Mouse (Mus musculus) heart, postnatal 0 days (tissue): ENCODE results near the gene Olfr91. TPM values are rescaled to one million over a fixed set of nuclear protein-coding genes. Genes with fewer than 3 reads are reported as not detected.

Source experiments
- ATAC-seq: fragments of 200-750 bp; cut with Nextera tagmentation; 2 replicates; pipeline ENCODE4 v1.8.0; 2017; ENCODE audit warnings: low read depth, moderate number of reproducible peaks, moderate library complexity; ENCODE audit not compliant: insufficient read depth
- DNase-seq: peaks from one replicate; pipeline ENCODE4 v3.0.0-alpha.2; 2016; ENCODE audit warnings: low spot score
- H3K27ac ChIP-seq: fragments of 300-500 bp; sonication (generic); 2 replicates; pipeline ENCODE4 v1.5.1; 2014; ENCODE audit warnings: low read depth, mild to moderate bottlenecking
- H3K27me3 ChIP-seq: fragments of 300-500 bp; sonication (generic); 2 replicates; pipeline ENCODE4 v1.6.1; 2014; ENCODE audit warnings: low read length, mixed read lengths; ENCODE audit not compliant: control insufficient read depth, insufficient read depth
- H3K36me3 ChIP-seq: fragments of 300-500 bp; sonication (generic); replicated peaks from 2 replicates; pipeline ENCODE4 v1.6.1; 2014; ENCODE audit warnings: low read length, mixed read lengths; ENCODE audit not compliant: control insufficient read depth, insufficient read depth
- H3K4me1 ChIP-seq: fragments of 300-500 bp; sonication (generic); 2 replicates; pipeline ENCODE4 v1.6.1; 2014; ENCODE audit warnings: antibody characterized with exemption; ENCODE audit not compliant: control insufficient read depth, insufficient read depth
- H3K4me2 ChIP-seq: fragments of 300-500 bp; sonication (generic); 2 replicates; pipeline ENCODE4 v1.6.1; 2014; ENCODE audit warnings: low read depth, mild to moderate bottlenecking, low read length, moderate library complexity
- H3K4me3 ChIP-seq: fragments of 300-500 bp; sonication (generic); 2 replicates; pipeline ENCODE4 v1.5.1; 2014; ENCODE audit warnings: low read depth, low read length
- H3K9ac ChIP-seq: fragments of 300-500 bp; sonication (generic); replicated peaks from 2 replicates; pipeline ENCODE4 v1.6.1; 2014; ENCODE audit warnings: low read depth, low read length, mixed read lengths
- H3K9me3 ChIP-seq: fragments of 300-500 bp; sonication (generic); replicated peaks from 2 replicates; pipeline ENCODE4 v1.6.1; 2016; ENCODE audit warnings: low read length; ENCODE audit not compliant: control insufficient read depth
- CTCF ChIP-seq: IDR thresholded peaks from 2 replicates; pipeline ENCODE4 v1.5.1; 2016; ENCODE audit warnings: antibody characterized with exemption, control low read depth, low read depth
- EP300 ChIP-seq: IDR thresholded peaks from 2 replicates; pipeline ENCODE4 v1.6.1; 2016; ENCODE audit warnings: antibody characterized with exemption, low read depth
- WGBS: fragments of 180-500 bp; shearing (Covaris S2); extraction: QIAGEN DNeasy Blood & Tissue Kit; methylation state at CpG from one replicate; pipeline ENCODE4 v1.1.7; 2014; 5-methylcytosine and 5-hydroxymethylcytosine counted together
- polyA plus RNA-seq: library from polyadenylated mRNA; unstranded; fragments of >200 nt; fragmentation: Nextera tagmentation; extraction: Ambion mirVana; gene quantifications from 2 replicates; pipeline ENCODE4 v1.2.1, GENCODE M21; 2015
- total RNA-seq: library from RNA; depleted of rRNA; stranded (reverse); fragments of >200 nt; gene quantifications from 2 replicates; pipeline ENCODE4 v1.2.3, GENCODE M21; 2014; ENCODE audit warnings: low replicate concordance

The Olfr91 gene
- total and polyA plus RNA-seq, 2 experiments from 2014 or later = not detected

DNA sequence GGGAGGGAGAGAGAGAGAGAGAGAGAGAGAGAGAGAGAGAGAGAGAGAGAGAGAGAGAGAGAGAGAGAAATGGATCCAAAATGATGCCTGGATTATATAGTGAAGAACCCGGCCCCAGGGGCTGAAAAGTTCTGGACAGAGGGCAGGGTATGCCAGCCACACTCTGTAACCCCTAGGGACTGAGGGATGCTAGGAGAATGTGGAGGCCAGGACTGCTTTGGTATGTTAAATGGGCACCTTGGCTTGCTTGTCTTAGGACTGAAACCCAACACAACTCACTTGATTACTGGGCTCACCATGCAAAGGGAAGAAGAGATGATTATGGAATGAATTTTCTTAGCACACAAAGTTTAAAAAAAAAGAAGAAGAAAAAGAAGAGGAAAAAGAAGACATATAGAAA is 19.9 kb downstream of the Olfr91 start:
- DNase-seq (no peak), ATAC-seq (no peak)
- 26% methylated on average over 1 of the region's 1 CpGs for WGBS
- no peak overlapping the region for H3K9ac ChIP-seq
- H3K36me3 ChIP-seq = 0 out of 2 replicates have a peak, but pooled peaks cover 13% of the 10 kb centered on the region
- H3K4me3 ChIP-seq = no peak overlapping the region
- no peaks in the 10 kb centered on the region for H3K4me1 ChIP-seq
- no peak overlapping the region for H3K4me2 ChIP-seq
- TF ChIP-seq EP300 (no peak), CTCF (no peak)
- no peak overlapping the region for H3K27ac ChIP-seq
- no peaks in the 10 kb centered on the region for H3K9me3 ChIP-seq
- H3K27me3 ChIP-seq = no peaks in the 10 kb centered on the region

DNA sequence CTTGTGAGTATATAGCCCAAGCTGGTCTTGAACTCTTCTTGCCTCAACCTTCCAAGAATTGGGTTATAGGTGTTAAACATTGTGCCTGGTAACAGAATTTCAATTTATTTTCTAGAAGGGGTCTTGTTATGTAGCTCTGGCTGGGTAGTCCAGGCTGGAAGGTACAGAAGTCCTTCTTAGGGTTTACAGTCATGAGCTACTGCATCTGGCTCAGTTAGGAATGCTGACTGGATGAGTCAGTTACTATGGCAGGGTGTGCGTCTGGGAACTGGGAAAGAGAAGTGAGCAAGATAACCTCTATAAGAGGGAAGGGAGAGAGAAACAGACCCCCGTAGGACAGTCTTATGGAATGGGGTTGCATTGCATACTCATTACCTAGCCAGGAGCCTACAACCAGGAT is 22.3 kb downstream of the Olfr91 start:
- DNase-seq (no peak), ATAC-seq (no peak)
- Histone ChIP-seq H3K4me3 (no peak overlapping the region), H3K9ac (no peak overlapping the region), H3K9me3 (no peaks in the 10 kb centered on the region), H3K4me1 (no peaks in the 10 kb centered on the region), H3K27ac (no peak overlapping the region), H3K4me2 (no peak overlapping the region), H3K36me3 (peaks cover 23% of the 10 kb centered on the region; the same call in 1 of the 2 replicates), H3K27me3 (no peaks in the 10 kb centered on the region)
- TF ChIP-seq EP300 (no peak), CTCF (no peak)
- WGBS = 68% methylated on average over 2 of the region's 2 CpGs

DNA sequence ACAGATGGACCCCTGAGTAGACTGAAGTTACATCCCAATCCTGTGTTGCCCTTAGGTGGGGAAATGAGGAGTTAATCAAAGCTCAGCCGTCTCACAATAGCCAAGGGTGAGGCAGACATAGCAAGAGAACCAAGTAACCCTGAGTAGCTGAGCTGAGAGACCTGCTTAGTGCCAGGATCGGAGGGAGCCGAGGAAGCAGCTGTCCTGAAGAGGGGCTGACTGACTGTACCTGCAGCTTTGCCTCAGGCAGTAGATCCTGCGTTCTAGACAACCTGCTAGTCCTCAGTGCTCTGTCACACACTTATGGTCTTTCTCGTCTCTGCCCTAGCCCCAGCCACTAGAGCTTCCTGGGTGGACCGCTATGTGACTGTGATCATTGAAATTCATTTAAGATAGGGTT is 22.9 kb downstream of the Olfr91 start:
- TF ChIP-seq CTCF (no peak), EP300 (no peak)
- Histone ChIP-seq H3K36me3 (peaks cover 28% of the 10 kb centered on the region), H3K27ac (no peak overlapping the region), H3K9me3 (no peaks in the 10 kb centered on the region), H3K9ac (no peak overlapping the region), H3K4me1 (no peaks in the 10 kb centered on the region), H3K4me2 (no peak overlapping the region), H3K27me3 (no peaks in the 10 kb centered on the region), H3K4me3 (no peak overlapping the region)
- DNase-seq (no peak), ATAC-seq (no peak)
- WGBS = 76% methylated on average over 6 of the region's 6 CpGs

- H3K4me1 ChIP-seq = no peaks in the 10 kb centered on the region
- no peak overlapping the region for H3K27ac ChIP-seq
- no peak overlapping the region for H3K9ac ChIP-seq
- H3K4me2 ChIP-seq = no peak overlapping the region
- no peak for TF ChIP-seq EP300
- ATAC-seq (no peak), DNase-seq (no peak)
- H3K9me3 ChIP-seq = no peaks in the 10 kb centered on the region
- H3K27me3 ChIP-seq = no peaks in the 10 kb centered on the region
- H3K36me3 ChIP-seq = peaks cover 46% of the 10 kb centered on the region
- H3K4me3 ChIP-seq = no peak overlapping the region
- 61% methylated on average over 11 of the region's 11 CpGs for WGBS
Observed at GRCm38 (mm10) chr17:37072730-37073276, 25.3 kb downstream of the Olfr91 start.

DNA sequence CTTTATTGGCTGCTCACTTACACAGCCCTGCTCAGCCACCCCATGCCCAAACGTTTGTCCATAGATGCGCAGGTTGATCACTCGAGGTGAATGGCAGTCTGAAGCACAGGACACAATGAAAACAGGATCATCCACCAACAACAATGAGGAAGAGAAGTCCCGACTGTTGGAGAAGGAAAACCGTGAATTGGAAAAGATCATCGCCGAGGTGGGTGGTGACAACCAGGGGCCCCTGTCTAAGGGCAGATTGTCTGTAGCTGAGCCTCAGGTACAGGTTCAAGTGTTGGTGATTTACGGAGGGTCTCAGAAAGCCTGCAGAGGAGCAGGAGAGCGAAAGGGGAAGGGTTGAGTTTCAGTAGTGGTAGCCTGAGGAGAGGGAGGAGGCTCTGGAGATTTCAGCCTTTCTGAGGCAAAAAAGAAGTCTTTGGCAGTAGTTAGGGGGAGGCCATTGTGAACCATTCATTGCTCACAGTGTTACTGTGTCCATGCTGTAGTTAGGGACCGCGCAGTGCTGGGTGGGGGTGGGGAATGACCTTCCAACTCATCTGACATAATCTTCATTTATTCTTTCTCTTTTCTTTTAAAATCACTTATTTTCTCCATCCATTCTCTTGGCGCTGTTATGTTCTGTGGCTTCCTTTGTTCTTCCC is 25.9 kb downstream of the Olfr91 start:
- TF ChIP-seq CTCF (no peak), EP300 (no peak)
- no peak overlapping the region for H3K4me2 ChIP-seq
- DNase-seq (no peak), ATAC-seq (no peak)
- H3K4me1 ChIP-seq = no peaks in the 10 kb centered on the region
- WGBS = 76% methylated on average over 12 of the region's 12 CpGs
- H3K27me3 ChIP-seq = no peaks in the 10 kb centered on the region
- peaks cover 52% of the 10 kb centered on the region for H3K36me3 ChIP-seq
- H3K9me3 ChIP-seq = no peaks in the 10 kb centered on the region
- no peak overlapping the region for H3K4me3 ChIP-seq
- no peak overlapping the region for H3K9ac ChIP-seq
- H3K27ac ChIP-seq = no peak overlapping the region

DNA sequence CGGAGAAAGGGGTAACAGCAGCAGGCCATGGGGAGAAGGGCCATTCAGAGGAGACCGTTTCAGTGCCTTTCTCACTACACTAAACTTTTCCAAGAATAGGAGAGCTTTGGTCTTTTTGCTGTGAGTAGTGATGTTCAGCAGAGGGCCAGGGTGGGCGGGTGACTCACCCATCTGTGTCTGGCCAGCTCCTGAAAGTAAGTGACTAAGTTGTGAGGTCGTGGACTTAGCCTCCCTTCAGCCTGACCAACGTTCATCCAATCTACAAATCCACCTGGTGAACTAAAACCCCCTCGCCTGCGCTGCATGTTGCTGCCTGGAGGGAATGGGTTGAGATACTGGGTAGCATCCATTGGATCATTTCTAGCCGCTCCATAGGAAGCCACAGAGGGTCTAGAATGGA is 28.0 kb downstream of the Olfr91 start:
- ATAC-seq (no peak), DNase-seq (no peak)
- TF ChIP-seq EP300 (no peak), CTCF (no peak)
- no peaks in the 10 kb centered on the region for H3K4me1 ChIP-seq
- no peak overlapping the region for H3K4me3 ChIP-seq
- no peaks in the 10 kb centered on the region for H3K27me3 ChIP-seq
- H3K36me3 ChIP-seq = peaks cover 60% of the 10 kb centered on the region
- H3K4me2 ChIP-seq = no peak overlapping the region
- no peaks in the 10 kb centered on the region for H3K9me3 ChIP-seq
- no peak overlapping the region for H3K27ac ChIP-seq
- no peak overlapping the region for H3K9ac ChIP-seq
- 74% methylated on average over 8 of the region's 8 CpGs for WGBS
